Mouse (Mus musculus): Measurements from ENCODE around the gene Prss34.

DNA sequence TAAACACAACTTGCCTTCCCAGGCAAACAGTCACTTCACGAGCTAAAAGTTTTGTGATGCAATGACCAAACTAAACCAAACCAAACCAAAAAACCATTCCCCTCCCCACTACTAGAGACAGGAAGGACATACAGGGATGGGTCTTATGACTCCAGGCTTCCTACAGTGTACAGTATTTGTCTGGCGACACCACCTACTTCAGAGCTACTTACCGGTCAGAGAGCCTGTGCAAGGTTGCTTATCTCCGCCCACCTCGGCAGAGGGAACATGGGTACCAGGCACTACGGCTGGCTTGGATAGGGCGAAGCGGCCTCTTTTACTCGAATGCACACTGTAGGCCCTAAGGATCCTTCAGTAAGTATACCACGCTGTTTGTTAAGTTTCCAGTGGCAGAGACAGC, 25.9 kb upstream of the Prss34 start:
- TF ChIP-seq POLR2A (IDR thresholded peaks at IDR 0.05; ENCODE audit: control insufficient read depth, low read depth, low read length) (no peak), CTCF (IDR thresholded peaks at IDR 0.05; ENCODE audit: control insufficient read depth, insufficient read depth, insufficient replicate concordance, low read depth, low read length) (no peak)

All from testis, adult 2 months (tissue).